Mouse (Mus musculus): Measurements from ENCODE around the gene Camk2g.

DNA sequence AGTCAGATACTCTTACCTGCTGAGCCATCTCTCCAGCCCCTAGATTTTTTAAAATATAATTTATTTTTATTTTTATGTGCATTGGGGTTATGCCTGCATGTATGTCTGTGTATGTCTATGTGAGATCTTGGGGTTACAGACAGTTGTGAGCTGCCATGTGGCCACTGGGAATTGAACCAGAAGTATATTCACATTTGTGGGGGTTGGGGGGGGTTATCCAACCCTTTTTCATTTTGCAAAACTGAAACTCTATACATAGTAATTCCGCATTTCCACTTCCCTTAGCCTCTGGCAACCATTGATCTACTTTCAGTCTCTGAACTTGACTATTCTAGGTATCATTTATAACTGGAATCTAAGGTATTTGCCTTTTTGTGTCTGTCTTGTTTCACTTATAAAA is 30.6 kb upstream of the Camk2g start:
- TF ChIP-seq MYB (IDR thresholded peaks at IDR 0.05; ENCODE audit: low read depth, low read length) (no peak), MAX (IDR thresholded peaks at IDR 0.05; ENCODE audit: low read length) (no peak), RAD21 (IDR thresholded peaks at IDR 0.05; ENCODE audit: low read depth, low read length) (no peak), EP300 (IDR thresholded peaks at IDR 0.05; ENCODE audit: low read depth in 1 of 2, low read length in 2 of 2) (no peak), ETS1 (IDR thresholded peaks at IDR 0.05; ENCODE audit: low read depth, low read length) (no peak), E2F4 (IDR thresholded peaks at IDR 0.05; ENCODE audit: borderline replicate concordance, low read depth, low read length) (no peak), NRF1 (IDR thresholded peaks at IDR 0.05; ENCODE audit: insufficient read depth, low read depth, low read length, poor library complexity, severe bottlenecking) (no peak), CTCF (IDR thresholded peaks at IDR 0.05 in 2 of 3, conservative IDR thresholded peaks at IDR 0.05 in 1 of 3; ENCODE audit: control insufficient read depth in 1 of 3, insufficient read depth in 1 of 3, low read depth in 2 of 3, low read length in 3 of 3, poor library complexity in 1 of 3, severe bottlenecking in 1 of 3) (no peak), POLR2A (IDR thresholded peaks at IDR 0.05; ENCODE audit: control insufficient read depth in 1 of 2, insufficient read depth in 1 of 2, low read depth in 1 of 2, low read length in 2 of 2, poor library complexity in 1 of 2) (no peak), CHD2 (IDR thresholded peaks at IDR 0.05; ENCODE audit: low read length) (no peak), RCOR1 (IDR thresholded peaks at IDR 0.05; ENCODE audit: low read depth, low read length) (no peak), POLR2AphosphoS2 (IDR thresholded peaks at IDR 0.05; ENCODE audit: low read length) (no peak), GATA1 (IDR thresholded peaks at IDR 0.05; ENCODE audit: low read depth, low read length) (no peak), USF1 (IDR thresholded peaks at IDR 0.05; ENCODE audit: low read depth, low read length) (no peak)
